Mouse (Mus musculus) heart, postnatal 0 days (tissue): Measurements from ENCODE around the gene H2-Ob.
A peak's percentile ranks its signal among the peaks of the same experiment; 100 is the strongest.
"Not testable (repeated sequence)": the region's sequence is repeated elsewhere in the genome, so short reads cannot be mapped to it uniquely, and the experiment has no call there.

Experiments used
- CTCF ChIP-seq: IDR thresholded peaks from 2 replicates; pipeline ENCODE4 v1.5.1; 2016; ENCODE audit warnings: antibody characterized with exemption, control low read depth, low read depth
- EP300 ChIP-seq: IDR thresholded peaks from 2 replicates; pipeline ENCODE4 v1.6.1; 2016; ENCODE audit warnings: antibody characterized with exemption, low read depth

- peak; percentile 28 for TF ChIP-seq CTCF
- TF ChIP-seq EP300: not testable (repeated sequence)
Measured at GRCm38 (mm10) chr17:34219096-34219495, 19.6 kb upstream of the H2-Ob start.
